Mouse (Mus musculus) bone marrow macrophage, adult 2 months (primary cell): ENCODE results near the gene Hcst.

Experiments
- CTCF ChIP-seq: IDR thresholded peaks from 2 replicates; pipeline ENCODE4 v1.5.1; 2012; ENCODE audit warnings: low read depth, mild to moderate bottlenecking, low read length, moderate library complexity
- POLR2A ChIP-seq: IDR thresholded peaks from 2 replicates; pipeline ENCODE4 v1.6.1; 2012; ENCODE audit warnings: mild to moderate bottlenecking, low read depth, low read length, borderline replicate concordance

GRCm38 (mm10) chr7:30434701-30435100, 15.0 kb upstream of the Hcst start:
- TF ChIP-seq CTCF (no peak), POLR2A (no peak)
